Mouse (Mus musculus): ENCODE measurements around the gene Nckipsd.

DNA sequence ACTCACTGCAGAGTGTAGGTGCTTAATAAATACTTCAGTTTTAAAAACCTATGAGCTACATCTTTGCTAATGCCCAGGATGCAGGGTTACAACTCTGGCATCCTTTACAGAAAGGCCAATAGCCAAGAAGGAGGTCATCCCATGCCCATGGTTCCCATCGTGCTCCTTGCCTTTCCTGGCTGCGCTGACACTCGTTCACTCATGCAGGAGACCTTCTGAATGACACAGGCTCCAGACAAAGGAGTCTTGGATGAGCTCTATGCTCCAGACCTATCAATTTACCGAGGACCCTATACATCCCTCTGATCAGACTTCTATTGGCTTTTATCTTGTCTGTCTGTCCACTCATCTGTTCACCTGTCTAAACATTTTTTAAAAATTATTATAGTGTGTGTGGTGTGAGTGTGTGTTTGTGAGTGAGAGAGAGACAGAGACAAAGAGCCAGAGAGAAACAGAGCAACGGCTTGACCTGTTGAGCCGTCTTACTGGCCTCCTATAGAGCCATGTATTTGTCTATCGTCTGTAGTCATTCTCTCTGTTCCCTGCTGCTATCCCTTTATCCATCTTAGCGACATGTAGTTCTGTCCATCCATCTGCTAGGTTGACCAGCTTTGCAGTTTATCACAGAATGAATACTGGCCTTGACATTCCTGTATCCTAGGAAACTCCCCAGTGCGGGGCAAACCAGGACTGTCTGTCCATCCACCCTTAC is 25.2 kb upstream of the Nckipsd start:
- TF ChIP-seq CTCF (IDR thresholded peaks at IDR 0.05; ENCODE audit: borderline replicate concordance, insufficient read depth, low read depth, low read length) (no peak), POLR2A (IDR thresholded peaks at IDR 0.05; ENCODE audit: borderline replicate concordance, insufficient read depth, low read length) (no peak)
